Mouse (Mus musculus) heart, postnatal 0 days (tissue): Measurements from ENCODE around the gene Fkbp14.

Experiments
- CTCF ChIP-seq: IDR thresholded peaks from 2 replicates; pipeline ENCODE4 v1.5.1; 2016; ENCODE audit warnings: antibody characterized with exemption, control low read depth, low read depth
- EP300 ChIP-seq: IDR thresholded peaks from 2 replicates; pipeline ENCODE4 v1.6.1; 2016; ENCODE audit warnings: antibody characterized with exemption, low read depth

DNA sequence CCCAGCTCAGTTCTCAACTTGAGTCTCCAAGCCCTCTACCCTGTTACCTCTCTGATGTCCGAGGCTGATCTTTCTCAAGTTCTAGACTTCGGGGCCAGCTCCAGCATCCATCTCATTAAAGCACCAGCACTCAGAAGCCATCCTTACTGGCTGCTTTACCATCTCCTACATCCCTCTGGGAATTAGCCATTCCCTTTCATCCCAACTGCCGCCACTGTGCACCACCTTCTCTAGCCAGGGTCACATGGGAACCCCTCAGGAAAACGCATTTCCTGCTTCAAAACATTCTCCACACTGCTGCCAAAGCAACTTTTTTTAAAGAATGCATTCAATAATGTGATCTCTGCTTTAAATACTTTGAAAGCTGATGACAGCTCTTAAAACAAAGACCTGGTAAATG lies 47.8 kb downstream of the Fkbp14 start:
- no peak for TF ChIP-seq EP300
- TF ChIP-seq CTCF = no peak
